Mouse (Mus musculus) fibroblast of lung, adult 2 months (primary cell): ENCODE measurements at regions not wholly inside any gene's neighbourhood (a gene's known extent, or its start where the extent isn't known, plus 50 kb on each side); places are given as distances from the start of the nearest gene placed in this dataset.

Source experiments
- DNase-seq: peaks from one replicate; pipeline ENCODE4 v3.0.0-alpha.2; 2011; ENCODE audit warnings: low read depth

DNA sequence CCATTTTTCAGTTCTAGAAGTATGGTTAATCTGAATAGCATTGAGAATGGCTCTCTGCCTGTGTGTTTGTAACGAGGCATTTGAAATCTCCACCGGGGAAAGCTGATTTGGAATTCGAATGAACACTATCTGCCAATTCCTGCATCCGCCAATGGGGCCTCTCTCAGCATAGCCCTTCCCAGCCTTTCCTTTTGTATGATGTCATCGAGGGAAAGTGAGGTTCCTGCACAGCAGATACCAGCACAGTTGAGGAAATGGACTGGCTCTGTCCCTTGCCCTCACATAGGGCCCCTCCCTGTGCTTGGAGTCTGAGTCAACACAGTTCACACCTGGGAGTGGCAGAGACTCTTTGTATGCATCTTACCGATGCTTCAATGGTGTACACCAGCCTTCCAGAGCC lies 253.0 kb downstream of the Bcor start:
- DNase-seq, result no peak

DNA sequence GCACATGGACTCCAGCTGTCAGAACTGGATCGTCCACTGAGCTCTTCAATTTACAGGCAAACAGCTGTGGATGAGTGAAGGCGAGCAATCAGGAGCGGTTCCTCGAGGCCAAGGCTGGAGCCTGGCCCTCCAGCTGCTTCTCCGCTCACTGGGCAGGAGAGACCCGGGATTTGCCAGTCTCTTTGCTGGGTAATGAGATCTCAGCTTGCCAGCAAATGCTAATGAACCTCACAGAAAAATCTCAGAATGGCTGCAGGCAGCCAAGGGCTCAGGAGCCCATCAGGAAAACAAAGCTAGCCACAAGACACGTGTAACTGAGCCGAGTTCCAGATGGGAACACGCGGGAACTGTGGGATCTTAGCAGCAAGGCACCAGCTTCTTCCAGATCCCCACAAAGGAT lies 244.2 kb downstream of the Bcor start:
- no peak for DNase-seq

DNA sequence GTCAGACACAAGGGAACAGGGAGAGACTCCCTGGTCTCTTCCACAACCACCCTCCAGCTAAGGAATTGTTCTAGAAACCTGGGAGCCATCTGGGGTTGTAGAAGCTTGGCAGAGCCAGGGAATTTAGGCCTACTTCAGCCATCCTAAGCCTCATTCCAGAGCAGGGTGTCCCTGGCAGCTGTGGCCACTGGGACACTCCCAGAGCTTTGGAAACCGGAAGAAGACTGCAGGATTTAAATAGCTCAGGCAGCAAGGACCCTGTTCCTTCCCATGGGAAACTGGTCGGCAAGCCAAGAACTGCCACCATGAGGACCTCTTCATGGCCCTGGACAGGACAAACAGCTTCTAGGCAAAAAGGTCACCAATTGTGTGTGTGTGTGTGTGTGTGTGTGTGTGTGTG lies 239.9 kb downstream of the Bcor start:
- no peak for DNase-seq

DNA sequence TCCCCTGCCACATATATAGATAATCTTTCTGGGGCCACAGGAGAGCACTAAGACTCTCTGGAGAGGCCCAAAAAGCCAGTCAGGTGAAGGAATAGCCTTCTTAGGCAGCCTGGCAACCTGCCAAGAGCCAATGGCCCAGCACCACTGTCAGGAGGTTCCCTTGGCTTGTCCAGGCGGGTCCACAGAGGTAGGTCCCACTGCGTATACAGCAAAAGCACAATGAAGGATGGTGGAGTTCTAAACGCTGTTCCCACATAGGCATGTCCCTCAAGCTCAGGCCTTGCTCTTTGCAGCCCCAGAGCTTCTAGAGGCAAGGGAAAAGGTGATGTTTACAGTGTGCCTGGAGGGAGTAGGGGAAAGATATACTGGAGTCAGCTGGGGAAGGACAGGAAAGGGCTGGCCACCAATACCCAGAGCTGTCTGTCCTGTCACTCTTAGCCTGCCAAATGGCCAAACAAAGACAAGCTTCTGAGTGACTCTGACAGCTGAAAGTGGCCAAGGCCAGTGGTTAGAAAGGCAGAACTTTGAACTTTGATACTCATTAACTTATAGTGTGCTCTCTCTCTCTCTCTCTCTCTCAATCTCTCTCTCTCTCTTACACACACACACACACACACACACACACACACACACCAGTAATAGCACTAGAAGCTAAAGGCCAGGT lies 235.4 kb downstream of the Bcor start:
- DNase-seq, result no peak

DNA sequence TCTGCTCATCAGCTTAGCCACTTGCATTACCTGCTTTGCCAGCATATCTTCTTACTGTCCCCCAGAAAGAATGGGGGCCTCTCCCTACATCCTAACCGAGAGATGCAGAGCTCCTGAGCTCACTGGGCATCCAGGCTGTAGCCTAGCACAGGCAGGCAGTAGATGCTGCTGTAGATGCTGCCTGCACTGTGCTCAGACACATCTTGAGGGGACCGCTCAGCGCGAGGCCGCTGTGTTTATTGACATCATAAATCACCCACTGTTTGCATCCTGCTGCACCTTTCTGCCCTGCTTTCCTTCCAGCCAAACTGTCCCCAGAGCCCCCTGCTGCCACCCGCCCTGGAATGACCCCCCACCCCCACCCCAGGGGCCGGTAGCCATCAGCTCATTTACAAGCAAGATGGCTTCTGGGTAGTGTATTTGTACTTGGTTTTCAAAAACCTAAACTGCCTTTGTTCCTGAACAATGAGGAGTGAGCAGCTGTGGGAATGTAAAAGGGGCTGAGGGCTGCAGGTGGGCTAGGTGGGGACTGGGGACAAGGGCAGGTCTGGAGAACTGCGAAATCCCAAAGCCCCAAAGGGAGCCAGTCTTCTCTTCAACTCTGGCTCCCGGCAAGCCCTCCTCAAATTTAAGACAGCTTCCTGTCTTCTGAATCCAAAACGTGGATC lies 233.2 kb downstream of the Bcor start:
- no peak for DNase-seq

DNA sequence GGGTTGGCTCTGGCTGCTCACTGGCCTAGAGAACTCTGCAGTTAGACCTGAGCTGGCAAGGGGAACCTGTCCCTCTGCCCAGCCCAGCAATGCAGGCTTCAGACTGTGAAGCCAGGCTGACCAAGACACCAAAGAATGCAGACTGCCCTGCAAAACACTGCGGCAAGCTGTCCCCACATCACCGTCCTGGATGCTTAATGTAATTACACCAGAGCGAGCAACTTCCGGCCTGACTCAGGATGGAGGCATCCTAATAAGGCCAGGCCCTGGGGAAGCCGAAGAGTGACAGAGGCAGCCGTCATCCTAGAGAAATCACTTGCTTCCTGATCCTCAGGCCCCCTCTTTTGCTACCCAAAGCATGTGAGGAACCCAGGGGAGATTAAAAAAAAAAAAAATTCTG lies 230.7 kb downstream of the Bcor start:
- DNase-seq, result no peak

DNA sequence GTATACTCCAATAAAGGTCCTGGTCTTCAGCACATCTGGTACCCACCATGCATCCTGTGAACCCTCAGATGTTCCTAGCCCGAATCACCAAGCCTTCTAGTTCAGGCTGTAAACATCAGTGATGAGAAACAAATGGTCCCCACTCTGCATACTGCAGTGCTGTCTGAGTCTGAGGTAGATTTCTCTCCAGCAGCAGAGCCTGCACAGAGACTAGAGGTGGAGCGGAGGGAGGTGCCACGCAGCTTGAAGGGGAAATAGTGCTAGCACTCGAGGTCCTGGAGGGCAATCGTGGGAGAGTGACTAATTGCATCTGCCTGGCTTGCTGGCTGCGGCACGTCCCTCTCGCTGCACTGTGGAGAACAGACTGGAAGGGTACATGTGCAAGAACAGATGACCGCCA lies 228.7 kb downstream of the Bcor start:
- DNase-seq, result no peak

DNA sequence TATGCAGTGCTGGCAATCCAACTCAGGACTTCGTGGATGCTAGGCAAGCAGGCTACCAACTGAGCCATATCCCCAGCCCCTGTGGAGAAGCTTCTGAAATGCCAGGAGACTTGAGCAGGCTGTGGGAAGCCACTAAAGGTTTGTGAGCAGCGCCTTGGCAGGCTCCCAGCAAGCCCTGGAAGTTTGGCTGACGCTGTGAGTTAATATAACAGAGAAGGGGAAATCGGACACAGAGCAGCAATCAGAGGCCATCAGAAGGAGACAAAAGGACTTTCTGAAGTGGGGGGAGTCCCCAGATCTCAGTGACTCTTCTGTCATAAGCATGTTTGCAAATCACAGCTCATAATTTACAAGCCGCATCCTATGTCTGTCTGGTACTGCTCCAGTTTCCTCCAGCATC lies 224.8 kb downstream of the Bcor start:
- DNase-seq, result no peak

DNA sequence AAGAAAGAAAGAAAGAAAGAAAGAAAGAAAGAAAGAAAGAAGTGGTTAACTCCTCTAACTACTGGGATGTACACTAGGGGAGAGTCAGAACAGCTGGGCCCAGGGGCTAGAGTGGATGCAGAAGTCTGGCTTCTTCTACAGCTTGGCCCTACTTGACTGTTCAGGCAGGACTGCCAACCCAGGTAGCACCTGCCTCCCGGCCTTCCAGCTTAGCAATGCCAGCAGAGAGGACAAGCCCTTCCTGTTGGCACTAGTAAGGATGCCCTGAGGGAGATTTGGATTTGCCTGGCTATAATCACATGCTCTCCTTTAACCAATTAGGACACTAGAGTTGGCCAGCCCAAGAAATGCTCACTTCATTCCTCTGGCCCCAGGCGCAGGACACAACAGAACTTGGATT lies 219.9 kb downstream of the Bcor start:
- no peak for DNase-seq

DNA sequence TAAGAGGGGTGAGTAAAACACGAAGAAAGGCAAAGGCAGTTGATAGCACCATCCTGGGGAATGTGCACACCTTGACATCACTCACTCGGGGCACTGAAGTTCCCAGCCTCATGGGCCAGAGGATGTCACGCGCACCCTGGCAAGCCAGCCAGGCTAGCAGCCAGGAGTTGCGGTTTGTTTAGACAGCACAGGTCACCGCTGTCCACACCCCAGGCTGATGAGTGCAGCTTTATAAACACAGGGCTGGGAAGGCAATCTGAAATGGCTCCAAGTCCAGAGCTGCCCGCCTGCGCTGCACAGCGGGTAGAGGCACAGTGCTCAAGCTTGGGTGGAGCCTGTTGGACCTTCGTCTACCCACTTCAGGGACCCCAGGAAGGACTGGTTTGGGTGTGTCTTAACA lies 216.8 kb downstream of the Bcor start:
- DNase-seq, result peak; percentile 73

DNA sequence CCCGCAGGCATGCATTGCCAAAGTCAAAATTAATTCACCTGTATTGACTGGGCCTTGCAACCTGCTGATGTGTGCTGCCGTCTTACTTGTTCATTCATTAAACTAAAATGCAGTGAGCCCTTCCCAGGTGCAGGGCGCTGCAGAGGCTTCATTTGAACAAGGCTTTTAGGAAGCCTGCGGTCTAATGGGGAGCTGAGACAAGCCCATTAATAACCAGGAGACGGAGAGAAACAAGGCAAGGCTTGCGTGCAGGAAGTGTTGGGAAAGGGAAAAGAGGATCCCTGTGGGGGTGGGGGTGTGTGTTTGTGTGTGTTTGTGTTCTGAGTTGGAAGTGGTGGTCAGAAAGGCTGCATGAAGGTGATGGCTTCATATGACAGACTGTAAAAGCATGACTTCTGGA lies 215.6 kb downstream of the Bcor start:
- DNase-seq, result no peak

DNA sequence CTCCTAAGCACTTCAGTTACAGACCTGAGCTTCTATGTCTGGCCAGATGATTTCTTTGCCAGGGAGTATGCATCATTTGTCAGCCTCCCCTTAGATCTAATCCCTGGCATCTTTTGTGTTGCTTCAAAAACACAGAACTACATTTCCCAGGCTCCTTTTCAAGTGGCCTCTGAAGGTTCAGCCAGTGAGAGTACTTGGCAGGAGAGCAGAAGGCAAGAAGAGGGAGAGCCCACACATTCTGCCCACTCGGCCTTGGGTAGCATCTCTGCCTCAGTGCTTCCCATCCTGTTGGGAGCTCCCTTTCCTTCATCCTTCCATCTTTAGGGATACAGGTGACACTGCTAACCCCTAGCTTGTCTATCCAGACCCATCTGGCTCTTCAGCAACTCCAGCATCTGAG lies 214.9 kb downstream of the Bcor start:
- no peak for DNase-seq

DNA sequence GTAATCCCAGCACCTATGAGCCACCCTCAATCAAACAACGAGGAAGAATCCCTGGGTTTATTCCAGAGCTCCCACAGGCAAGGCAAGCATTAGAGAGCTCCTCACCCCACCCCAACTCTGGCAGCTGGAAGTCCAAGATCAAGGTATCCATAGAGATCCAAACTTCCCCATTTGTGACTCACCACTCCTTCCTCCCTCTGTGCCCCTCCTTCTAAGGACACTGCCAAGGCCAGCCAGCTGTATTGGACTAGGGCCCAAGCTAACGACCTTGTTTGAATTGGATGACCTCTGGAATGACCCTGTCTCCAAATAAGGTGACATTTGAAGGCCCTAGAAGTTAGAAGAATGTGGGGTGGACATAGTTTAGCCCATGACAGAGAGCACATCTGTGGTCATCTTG lies 208.0 kb downstream of the Bcor start:
- no peak for DNase-seq

DNA sequence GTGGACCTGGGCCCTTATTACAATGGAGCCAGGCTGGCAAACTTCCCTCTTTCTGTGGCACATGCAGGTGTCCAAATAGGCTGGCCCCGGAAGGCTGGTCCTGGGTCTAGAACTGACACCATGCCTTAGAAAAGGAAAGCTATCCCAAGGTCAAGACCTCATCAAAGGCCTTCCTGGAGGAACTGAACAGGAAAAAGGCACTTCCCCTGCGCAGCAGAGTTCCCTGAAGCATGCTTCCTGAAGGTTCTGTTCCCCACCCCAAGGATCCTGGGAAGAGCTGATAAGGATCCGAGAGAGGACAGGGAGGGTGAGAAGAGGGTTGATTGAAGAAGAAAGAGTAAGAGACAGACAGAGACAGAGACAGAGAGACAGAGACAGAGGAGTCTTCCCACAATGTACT lies 204.0 kb downstream of the Bcor start:
- DNase-seq, result no peak

DNA sequence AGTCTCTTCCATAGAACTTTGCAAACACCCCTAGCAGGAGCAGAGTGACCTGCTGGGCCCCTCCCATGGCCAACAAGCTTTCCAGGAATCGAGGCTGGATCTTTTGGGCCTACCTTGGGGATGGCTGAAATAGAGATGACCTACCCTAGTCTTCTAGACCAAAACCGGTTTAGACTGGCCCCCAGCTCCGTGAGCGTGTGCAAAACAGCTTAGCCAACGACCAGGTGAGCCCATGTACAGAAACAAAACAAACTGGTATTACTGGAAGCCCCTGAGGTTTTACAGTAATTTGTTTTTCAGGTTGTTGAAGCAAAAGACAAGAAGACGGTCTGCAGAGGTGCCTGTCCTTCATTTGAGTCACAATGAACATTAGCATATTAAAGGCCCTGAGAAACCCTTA lies 203.1 kb downstream of the Bcor start:
- no peak for DNase-seq

DNA sequence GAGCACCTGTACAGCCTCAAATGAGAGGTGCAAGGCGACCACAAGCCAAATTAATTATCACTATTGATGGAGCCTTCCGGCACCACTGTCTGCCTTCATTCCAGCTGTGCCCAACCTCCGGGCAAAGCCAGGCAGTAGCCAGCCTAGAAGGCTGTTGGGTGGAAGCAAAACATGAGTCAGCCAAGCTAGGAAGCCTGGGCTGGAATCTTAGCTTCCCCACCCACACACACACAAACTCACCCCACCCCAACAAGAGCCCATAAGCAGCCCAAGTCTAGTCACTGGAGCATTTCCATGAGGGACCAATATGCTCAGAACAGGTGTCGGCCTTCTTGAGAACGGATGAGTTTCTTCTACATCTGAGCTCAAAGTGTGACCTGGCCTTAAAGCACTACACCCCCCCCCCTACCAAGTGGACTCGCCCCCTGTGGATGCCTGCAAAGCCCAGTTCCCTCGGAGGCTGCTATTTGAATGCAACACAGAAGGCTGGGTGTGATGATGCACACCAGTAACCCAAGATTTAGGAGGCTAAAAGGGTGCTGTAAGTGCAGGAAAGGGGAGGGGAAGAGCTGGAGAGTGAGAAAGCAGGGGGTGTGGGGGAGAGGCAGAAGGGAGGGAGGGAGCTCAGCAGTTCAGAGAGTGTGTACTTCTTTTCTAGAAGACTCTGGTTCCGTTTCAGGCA lies 200.1 kb downstream of the Bcor start:
- DNase-seq, result no peak

DNA sequence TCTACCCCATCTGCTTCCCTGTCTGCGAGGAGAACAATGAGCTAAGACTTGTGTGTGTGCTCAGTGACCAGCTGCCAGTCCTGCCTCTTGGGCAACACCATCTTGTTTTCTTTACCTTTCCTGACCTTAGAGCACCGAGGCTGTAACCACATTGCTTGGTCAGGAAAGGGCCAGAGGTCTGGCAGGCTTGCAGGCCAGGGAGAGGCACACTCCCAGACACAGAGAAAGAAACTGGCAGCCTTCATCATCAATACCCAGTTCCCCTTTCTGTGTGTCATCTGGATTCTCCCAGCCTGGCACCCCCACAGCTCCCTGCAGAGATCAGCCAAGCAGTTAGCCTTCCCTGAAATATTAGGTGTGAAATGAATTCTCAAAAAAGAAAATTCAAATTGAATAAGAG lies 198.8 kb downstream of the Bcor start:
- DNase-seq, result peak; percentile 40

DNA sequence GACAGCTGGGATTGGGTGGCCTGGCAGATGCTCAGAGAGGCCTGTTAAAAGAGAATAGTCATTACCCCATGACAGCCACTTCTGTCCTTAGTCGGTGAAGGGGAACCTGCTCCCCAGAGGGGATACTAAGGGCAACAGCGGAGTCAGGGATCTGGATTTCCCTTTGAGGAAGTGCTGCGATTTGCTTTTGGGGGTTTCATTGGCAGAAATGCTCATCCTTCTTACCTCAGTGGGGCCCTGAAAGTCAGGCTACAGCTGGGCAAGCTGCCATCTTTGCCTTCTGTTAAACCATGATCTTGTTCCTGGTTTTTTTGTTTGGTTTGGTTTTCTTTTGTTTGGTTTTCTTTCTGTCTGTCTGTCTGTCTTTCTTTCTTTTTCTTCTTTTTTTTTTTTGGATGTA lies 195.7 kb downstream of the Bcor start:
- no peak for DNase-seq

DNA sequence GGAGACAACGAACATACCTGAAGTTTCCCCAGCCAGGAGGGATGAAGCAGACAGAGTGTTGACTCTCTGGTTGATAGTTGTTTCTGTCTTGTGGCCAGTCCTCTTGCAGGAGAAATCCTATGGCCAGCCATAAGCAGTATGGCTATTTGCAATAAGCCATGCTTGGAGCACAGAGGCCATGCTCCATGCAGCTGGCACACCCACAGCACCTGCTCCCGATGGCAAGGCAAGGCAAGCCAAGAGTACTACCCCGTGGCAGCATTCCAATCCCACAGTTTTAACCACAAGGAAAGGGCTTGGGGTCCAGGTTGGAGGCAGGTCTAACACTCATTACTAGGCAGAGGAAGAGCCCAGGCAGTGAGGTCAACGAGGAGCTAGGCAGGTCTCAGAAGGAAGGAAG lies 181.5 kb downstream of the Bcor start:
- no peak for DNase-seq

DNA sequence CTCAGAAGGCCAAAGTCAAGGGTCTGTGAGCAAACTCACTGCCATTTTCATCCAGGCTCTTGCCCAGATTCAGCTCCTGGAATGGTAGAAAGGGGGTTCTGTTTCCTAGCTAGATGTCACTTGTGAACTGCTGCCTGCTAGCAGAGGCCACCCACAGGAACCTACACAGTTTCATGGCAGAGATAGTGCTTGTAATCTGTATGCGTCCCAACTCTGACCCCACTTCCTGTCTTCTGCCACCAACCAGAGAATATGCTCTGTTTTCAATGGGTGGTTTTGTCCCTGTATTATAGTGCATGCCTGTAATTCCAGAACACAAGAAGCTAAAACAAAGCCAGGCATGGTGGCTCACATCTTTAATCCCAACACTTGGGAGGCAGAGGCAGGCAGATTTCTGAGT lies 176.9 kb downstream of the Bcor start:
- no peak for DNase-seq
